Mouse (Mus musculus) kidney, adult 2 months (tissue): ENCODE measurements around the gene Capn15.

Experiments used
- CTCF ChIP-seq: fragments of 200-500 bp; conservative IDR thresholded peaks from 2 replicates; pipeline ENCODE4 v1.5.1; 2011; ENCODE audit warnings: low read depth, mild to moderate bottlenecking, control low read depth, low read length, moderate library complexity, mixed read lengths; ENCODE audit not compliant: insufficient read depth, insufficient read length
- POLR2A ChIP-seq: fragments of 200-500 bp; IDR thresholded peaks from one replicate; pipeline ENCODE4 v1.6.1; 2011; ENCODE audit warnings: low read depth, low read length, control low read depth

- TF ChIP-seq CTCF (no peak), POLR2A (no peak)
Observed at GRCm38 (mm10) chr17:25984556-25985305, 865 bp downstream of the Capn15 start.
